Mouse (Mus musculus) kidney, adult 2 months (tissue): ENCODE measurements at regions not wholly inside any gene's neighbourhood (a gene's known extent, or its start where the extent isn't known, plus 50 kb on each side); places are given as distances from the start of the nearest gene placed in this dataset.
"Not testable (repeated sequence)": the region's sequence is repeated elsewhere in the genome, so short reads cannot be mapped to it uniquely, and the experiment has no call there.

Experiments used
- DNase-seq: peaks from one replicate; pipeline ENCODE4 v3.0.0; 2021
- H3K27ac ChIP-seq: fragments of 200-500 bp; 2 replicates; pipeline ENCODE4 v1.5.1; 2012; ENCODE audit warnings: low read depth, low read length, control low read depth, inconsistent platforms; ENCODE audit not compliant: insufficient read depth
- H3K27me3 ChIP-seq: fragments of 200-500 bp; replicated peaks from 2 replicates; pipeline ENCODE4 v1.6.1; 2012; ENCODE audit warnings: mild to moderate bottlenecking, moderate library complexity, low read length, inconsistent platforms; ENCODE audit not compliant: control insufficient read depth, insufficient read depth
- H3K36me3 ChIP-seq: fragments of 200-500 bp; 2 replicates; pipeline ENCODE4 v1.6.1; 2012; ENCODE audit warnings: mild to moderate bottlenecking, moderate library complexity, low read length, inconsistent platforms; ENCODE audit not compliant: control insufficient read depth, insufficient read depth
- H3K4me1 ChIP-seq: fragments of 200-500 bp; 2 replicates; pipeline ENCODE4 v1.6.1; 2011; ENCODE audit warnings: low read length; ENCODE audit not compliant: control insufficient read depth, insufficient read depth
- H3K4me3 ChIP-seq: fragments of 200-500 bp; 2 replicates; pipeline ENCODE4 v1.5.1; 2011; ENCODE audit warnings: mild to moderate bottlenecking, low read depth, low read length, control low read depth; ENCODE audit not compliant: insufficient read depth
- WGBS: fragments of 180-500 bp; shearing (Covaris S2); methylation state at CpG from one replicate; pipeline ENCODE4 v1.1.7; 2018; 5-methylcytosine and 5-hydroxymethylcytosine counted together

GRCm38 (mm10) chr12:20614766-20615165 is 375.5 kb upstream of the Asap2 start:
- 2% methylated on average over 29 of the region's 39 CpGs for WGBS
- H3K4me3 ChIP-seq = peak overlapping the region; percentile 22; the same call in 1 of the 2 replicates
- DNase-seq = peak; percentile 73
- not testable (repeated sequence) for H3K4me1 ChIP-seq, H3K36me3 ChIP-seq, H3K27ac ChIP-seq, H3K27me3 ChIP-seq
